ENCODE assay signal across 9 mouse cellular contexts in the genomic region with DNA sequence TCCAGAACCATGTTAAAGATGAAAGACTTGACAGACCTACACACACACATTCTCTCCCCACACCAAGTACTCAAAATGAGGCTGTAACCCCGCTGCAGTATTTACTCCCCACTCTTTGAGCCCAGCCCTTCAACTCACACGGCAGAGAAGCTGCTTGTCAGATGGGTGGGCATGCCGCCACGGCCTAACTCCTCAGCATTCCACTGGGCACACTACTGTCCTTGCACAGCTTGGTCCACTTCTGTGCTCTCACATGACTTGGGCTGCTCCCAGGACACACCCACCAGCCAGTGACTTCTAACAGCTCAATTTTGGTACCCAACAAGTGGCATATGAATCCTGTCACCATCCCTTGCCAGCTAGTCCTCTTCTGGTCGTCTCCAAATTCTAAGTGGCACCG. TPM values are rescaled to one million over a fixed set of nuclear protein-coding genes. Genes with fewer than 3 reads are reported as not detected.
DNase-seq lines count a peak whose midpoint lies in the region; ATAC-seq lines count a peak whose summit lies in the region.
"Had no signal": no experiment of that assay in that cellular context is flagged by ENCODE, and none has a peak within 500 bp of the region (broad histone marks: within the 10 kb centered on the region; RNA-seq: fewer than 3 reads in every experiment).

No protein-coding gene starts in this region.

- WGBS in embryonic facial prominence, embryonic 12.5 days = 62% methylated on average over 6 of the region's 6 CpGs
- 27% methylated on average over 6 of the region's 6 CpGs for WGBS in heart, embryonic 14.5 days
- WGBS in lung, embryonic 16.5 days = 20% methylated on average over 6 of the region's 6 CpGs
- WGBS in stomach, embryonic 15.5 days = 33% methylated on average over 6 of the region's 6 CpGs

- DNase-seq in cerebellum, adult 11 months = peak; percentile 55
- DNase-seq in Muller cell, postnatal 12 days (ENCODE audit: inconsistent ontology term) = peak; percentile 82
- peak; percentile 69 for DNase-seq in kidney, postnatal 14 days

- peak overlapping the region; percentile 41 for H3K27ac ChIP-seq in embryonic facial prominence, embryonic 12.5 days
- H3K27ac ChIP-seq in heart, embryonic 14.5 days (replicated peaks in 1 of 2; ENCODE audit: control insufficient read depth in 1 of 2, insufficient read depth in 1 of 2, low read depth in 2 of 2, low read length in 2 of 2) = peak overlapping the region; percentile 46 to 99
- peak overlapping the region; percentile 72 for H3K27ac ChIP-seq in lung, embryonic 16.5 days (ENCODE audit: low read length)
- peak overlapping the region; percentile 57 for H3K27ac ChIP-seq in stomach, embryonic 15.5 days

- H3K9ac ChIP-seq in embryonic facial prominence, embryonic 12.5 days = no peak overlapping the region
- H3K9ac ChIP-seq in heart, embryonic 14.5 days (ENCODE audit: low read length) = peak overlapping the region; percentile 25; the same call in 1 of the 2 replicates
- no peak overlapping the region for H3K9ac ChIP-seq in lung, embryonic 16.5 days (ENCODE audit: low read length)
- no peak overlapping the region for H3K9ac ChIP-seq in stomach, embryonic 15.5 days

- H3K36me3 ChIP-seq in embryonic facial prominence, embryonic 12.5 days = no peaks in the 10 kb centered on the region
- no peaks in the 10 kb centered on the region for H3K36me3 ChIP-seq in heart, embryonic 14.5 days (ENCODE audit: control insufficient read depth, insufficient read depth, low read length)
- no peaks in the 10 kb centered on the region for H3K36me3 ChIP-seq in lung, embryonic 16.5 days (ENCODE audit: control insufficient read depth, insufficient read depth, low read length)
- H3K36me3 ChIP-seq in stomach, embryonic 15.5 days = no peaks in the 10 kb centered on the region

- H3K27me3 ChIP-seq in embryonic facial prominence, embryonic 12.5 days = no peaks in the 10 kb centered on the region
- no peaks in the 10 kb centered on the region for H3K27me3 ChIP-seq in heart, embryonic 14.5 days (ENCODE audit: control insufficient read depth, insufficient read depth, low read length)
- H3K27me3 ChIP-seq in lung, embryonic 16.5 days (ENCODE audit: control insufficient read depth, insufficient read depth, low read depth, low read length) = no peaks in the 10 kb centered on the region
- no peaks in the 10 kb centered on the region for H3K27me3 ChIP-seq in stomach, embryonic 15.5 days (replicated peaks)

- H3K4me2 ChIP-seq in embryonic facial prominence, embryonic 12.5 days (replicated peaks) = no peak overlapping the region
- H3K4me2 ChIP-seq in heart, embryonic 14.5 days (ENCODE audit: low read length) = peak overlapping the region; percentile 34
- peak overlapping the region; percentile 21; the same call in 1 of the 2 replicates for H3K4me2 ChIP-seq in lung, embryonic 16.5 days (ENCODE audit: low read depth, low read length)
- H3K4me2 ChIP-seq in stomach, embryonic 15.5 days = peak overlapping the region; percentile 9; the same call in 1 of the 2 replicates

- ATAC-seq in cerebellum, adult (ENCODE audit: insufficient number of reproducible peaks, low FRiP score, low TSS enrichment) = no peak
- ATAC-seq in embryonic facial prominence, embryonic 12.5 days (ENCODE audit: insufficient number of reproducible peaks, insufficient read depth, low FRiP score, low TSS enrichment) = no peak
- 0 out of 2 replicates have a peak, but pooled peaks have one; percentile 29 for ATAC-seq in heart, embryonic 14.5 days (ENCODE audit: insufficient number of reproducible peaks, insufficient read depth, low FRiP score, low read depth)
- ATAC-seq in lung, embryonic 16.5 days (ENCODE audit: low read depth) = peak; percentile 54
- no peak for ATAC-seq in stomach, embryonic 15.5 days (ENCODE audit: insufficient read depth, low FRiP score, low read depth)

- H3K9me3 ChIP-seq in embryonic facial prominence, embryonic 12.5 days = no peaks in the 10 kb centered on the region
- H3K9me3 ChIP-seq in heart, embryonic 14.5 days (ENCODE audit: control insufficient read depth, low read length) = no peaks in the 10 kb centered on the region
- H3K9me3 ChIP-seq in lung, embryonic 16.5 days (ENCODE audit: control insufficient read depth, low read length) = no peaks in the 10 kb centered on the region
- no peaks in the 10 kb centered on the region for H3K9me3 ChIP-seq in stomach, embryonic 15.5 days

- H3K4me1 ChIP-seq in embryonic facial prominence, embryonic 12.5 days = peaks cover 22% of the 10 kb centered on the region
- H3K4me1 ChIP-seq in heart, embryonic 14.5 days (ENCODE audit: control insufficient read depth in 2 of 2, insufficient read depth in 2 of 2, low read length in 2 of 2) = peaks cover 21 to 37% of the 10 kb centered on the region in 2 experiments
- H3K4me1 ChIP-seq in lung, embryonic 16.5 days (replicated peaks; ENCODE audit: control insufficient read depth, insufficient read depth, low read length) = peaks cover 33% of the 10 kb centered on the region
- peaks cover 22% of the 10 kb centered on the region for H3K4me1 ChIP-seq in stomach, embryonic 15.5 days

- H3K4me3 ChIP-seq in embryonic facial prominence, embryonic 12.5 days = no peak overlapping the region
- no peak overlapping the region for H3K4me3 ChIP-seq in heart, embryonic 14.5 days (ENCODE audit: control insufficient read depth in 1 of 2, insufficient read depth in 1 of 2, low read depth in 1 of 2, low read length in 2 of 2)
- no peak overlapping the region for H3K4me3 ChIP-seq in lung, embryonic 16.5 days (ENCODE audit: low read length)
- no peak overlapping the region for H3K4me3 ChIP-seq in stomach, embryonic 15.5 days (replicated peaks)

RNA-seq across cellular contexts. Expression of gene Bicral, which starts 5.0 kb away (rescaled TPM):
- 4.6 and 5.5 TPM in 2 replicates for polyA plus RNA-seq in embryonic facial prominence, embryonic 12.5 days (2016; fragmentation: Nextera tagmentation; extraction: Ambion mirVana)
- polyA plus RNA-seq in heart, embryonic 14.5 days (2014; fragmentation: Nextera tagmentation; extraction: Ambion mirVana) = 6.4 and 7.4 TPM in 2 replicates
- polyA plus RNA-seq in lung, embryonic 16.5 days (2015; fragmentation: Nextera tagmentation; extraction: Ambion mirVana) = 3.3 and 4.4 TPM in 2 replicates
- polyA plus RNA-seq in stomach, embryonic 15.5 days (2015; fragmentation: Nextera tagmentation; extraction: Ambion mirVana) = 4.6 and 5.6 TPM in 2 replicates

RNA-seq across cellular contexts. Expression of gene Tbcc, which starts 37.2 kb away (rescaled TPM):
- 80.2 and 83.7 TPM in 2 replicates for polyA plus RNA-seq in embryonic facial prominence, embryonic 12.5 days (2016; fragmentation: Nextera tagmentation; extraction: Ambion mirVana)
- 53.1 and 54.7 TPM in 2 replicates for polyA plus RNA-seq in heart, embryonic 14.5 days (2014; fragmentation: Nextera tagmentation; extraction: Ambion mirVana)
- polyA plus RNA-seq in lung, embryonic 16.5 days (2015; fragmentation: Nextera tagmentation; extraction: Ambion mirVana) = 38.6 and 40.8 TPM in 2 replicates
- polyA plus RNA-seq in stomach, embryonic 15.5 days (2015; fragmentation: Nextera tagmentation; extraction: Ambion mirVana) = 54.8 and 63.0 TPM in 2 replicates

RNA-seq across cellular contexts. Expression of gene Prph2, which starts 57.0 kb away (rescaled TPM):
- 0.09 TPM in 1 of 2 replicates, not detected in the other for polyA plus RNA-seq in embryonic facial prominence, embryonic 12.5 days (2016; fragmentation: Nextera tagmentation; extraction: Ambion mirVana)
- polyA plus RNA-seq in heart, embryonic 14.5 days (2014; fragmentation: Nextera tagmentation; extraction: Ambion mirVana) = not detected in 2 replicates
- not detected in 2 replicates for polyA plus RNA-seq in lung, embryonic 16.5 days (2015; fragmentation: Nextera tagmentation; extraction: Ambion mirVana)
- polyA plus RNA-seq in stomach, embryonic 15.5 days (2015; fragmentation: Nextera tagmentation; extraction: Ambion mirVana) = not detected in 2 replicates
- polyA plus RNA-seq: frontal cortex, adult 2 months had no signal

Comparison
In these comparisons a context has a peak if more than half of its experiments do, and no peak if none do; other contexts are left out.
1. ATAC-seq: peak in heart, embryonic 14.5 days (single experiment) and lung, embryonic 16.5 days (single experiment); none in cerebellum, adult (single experiment), embryonic facial prominence, embryonic 12.5 days (single experiment) and stomach, embryonic 15.5 days (single experiment).
2. Peak in every context shown above with its lines, with median percentiles within 50 percentile points of each other: DNase-seq and H3K27ac ChIP-seq.